Mouse (Mus musculus) 416B (cell line): ENCODE results near the gene Slc25a16.
"Not testable (repeated sequence)": the region's sequence is repeated elsewhere in the genome, so short reads cannot be mapped to it uniquely, and the experiment has no call there.

Experiments
- DNase-seq: peaks from one replicate; pipeline ENCODE4 v3.0.0; 2011; ENCODE audit warnings: low read depth

Gene Slc25a16

GRCm38 (mm10) chr10:62902829-62903228 lies 17.6 kb upstream of the Slc25a16 start:
- DNase-seq, result no peak

DNA sequence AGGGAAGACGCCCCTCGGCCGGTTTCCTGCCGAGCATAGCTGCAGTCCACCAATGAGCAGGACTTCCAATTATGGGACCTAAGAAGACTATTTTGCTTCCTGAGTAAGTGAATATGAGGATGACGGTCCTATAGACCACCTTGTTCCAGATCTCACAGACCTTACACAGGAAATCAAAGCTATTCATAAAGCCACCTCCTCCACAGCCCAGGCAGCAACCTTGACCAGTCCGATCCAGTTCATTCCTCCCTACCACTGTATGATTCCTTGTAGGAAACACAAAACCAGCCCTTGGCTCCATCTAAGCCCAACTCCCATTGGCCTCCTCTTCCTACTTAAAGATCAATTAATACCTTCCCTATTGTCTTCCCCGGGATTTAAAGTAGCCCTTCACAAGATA lies 14.1 kb upstream of the Slc25a16 start:
- no peak for DNase-seq

- DNase-seq, result not testable (repeated sequence)
These were observed 11.5 kb upstream of the Slc25a16 start, which contains the start of gene Tet1 for GRCm38 (mm10) chr10:62908896-62909295. Gene Tet1 (minus strand): TSS chr10:62908996.

DNA sequence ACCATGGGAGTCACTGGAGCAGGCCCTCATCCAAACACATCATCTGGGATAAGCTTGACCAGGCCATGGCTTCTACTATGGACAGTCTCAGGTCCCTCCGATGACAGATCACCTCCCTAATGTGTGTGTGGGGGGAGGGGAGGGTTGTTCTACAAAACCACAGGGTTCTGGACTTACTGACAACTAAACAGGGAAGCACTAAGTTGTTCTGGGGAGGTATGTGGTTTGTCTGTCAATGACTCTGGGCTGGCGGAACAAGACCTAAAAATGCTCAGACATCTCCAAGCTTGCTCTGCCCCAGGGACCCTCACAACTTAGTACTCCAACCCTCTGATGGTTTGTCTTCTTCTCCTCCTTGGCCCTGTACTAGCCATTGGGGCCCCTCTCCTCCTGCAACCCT lies 9.3 kb upstream of the Slc25a16 start:
- no peak for DNase-seq

GRCm38 (mm10) chr10:62918985-62919384 lies 1.4 kb upstream of the Slc25a16 start:
- DNase-seq, result peak; percentile 36

GRCm38 (mm10) chr10:62920766-62921156 lies 328 bp downstream of the Slc25a16 start:
- DNase-seq, result no peak

DNA sequence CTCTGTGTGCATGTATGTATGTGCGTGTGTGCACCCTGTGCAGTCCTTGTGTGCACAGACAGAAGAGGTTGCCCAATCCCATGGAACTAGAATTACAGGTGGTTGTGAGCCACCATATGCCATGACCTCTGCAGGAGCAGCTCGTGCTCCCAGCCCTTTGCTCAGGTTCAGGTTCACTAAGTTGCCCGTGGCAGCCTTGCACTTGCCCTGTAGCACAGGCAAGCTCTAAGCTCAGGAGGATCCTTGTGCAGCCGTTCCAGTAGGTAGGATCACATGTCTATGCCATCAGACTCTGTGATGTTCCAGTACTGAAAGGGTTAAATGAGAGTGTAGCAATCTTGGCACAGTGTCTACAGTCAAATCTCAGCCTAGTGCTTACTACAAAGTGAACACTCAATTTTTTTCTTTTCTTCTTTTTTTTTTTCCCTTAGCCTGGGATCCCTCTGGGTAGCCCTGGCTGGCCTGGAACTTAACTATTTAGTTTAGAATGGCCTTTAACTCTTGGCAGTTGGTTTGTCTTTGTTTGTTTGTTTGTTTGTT lies 3.7 kb downstream of the Slc25a16 start:
- DNase-seq, result no peak

GRCm38 (mm10) chr10:62932381-62932780 lies 11.9 kb downstream of the Slc25a16 start:
- DNase-seq, result peak; percentile 31

DNA sequence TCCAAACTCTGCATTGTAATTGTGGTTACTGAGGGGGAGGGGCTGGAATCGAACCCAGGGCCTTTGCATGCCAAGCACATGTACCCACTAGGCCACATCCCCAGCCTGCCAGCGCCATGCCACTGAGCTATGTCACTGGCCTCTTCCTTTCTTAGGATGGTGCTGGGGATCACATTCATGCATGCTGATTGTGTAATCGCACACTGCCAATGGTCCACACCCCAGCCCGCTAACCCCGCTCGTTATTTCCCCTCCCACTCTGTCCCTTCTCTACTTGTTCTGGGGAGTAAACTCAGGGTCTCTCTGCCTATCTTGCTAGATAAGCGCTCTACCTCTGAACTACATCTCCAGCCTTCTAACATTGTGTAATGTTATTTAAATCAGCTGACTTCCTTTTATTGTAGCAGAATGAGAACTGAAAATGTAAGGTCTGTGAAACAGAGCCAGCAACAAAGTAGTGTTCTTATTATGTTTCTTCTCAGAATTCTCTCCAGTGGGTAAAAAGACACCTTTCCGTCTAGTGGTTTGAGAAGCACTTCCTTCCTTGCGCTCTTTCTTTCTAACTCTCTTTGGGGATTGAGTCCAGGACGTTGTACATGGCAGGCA lies 24.6 kb downstream of the Slc25a16 start:
- peak; percentile 62 for DNase-seq

DNA sequence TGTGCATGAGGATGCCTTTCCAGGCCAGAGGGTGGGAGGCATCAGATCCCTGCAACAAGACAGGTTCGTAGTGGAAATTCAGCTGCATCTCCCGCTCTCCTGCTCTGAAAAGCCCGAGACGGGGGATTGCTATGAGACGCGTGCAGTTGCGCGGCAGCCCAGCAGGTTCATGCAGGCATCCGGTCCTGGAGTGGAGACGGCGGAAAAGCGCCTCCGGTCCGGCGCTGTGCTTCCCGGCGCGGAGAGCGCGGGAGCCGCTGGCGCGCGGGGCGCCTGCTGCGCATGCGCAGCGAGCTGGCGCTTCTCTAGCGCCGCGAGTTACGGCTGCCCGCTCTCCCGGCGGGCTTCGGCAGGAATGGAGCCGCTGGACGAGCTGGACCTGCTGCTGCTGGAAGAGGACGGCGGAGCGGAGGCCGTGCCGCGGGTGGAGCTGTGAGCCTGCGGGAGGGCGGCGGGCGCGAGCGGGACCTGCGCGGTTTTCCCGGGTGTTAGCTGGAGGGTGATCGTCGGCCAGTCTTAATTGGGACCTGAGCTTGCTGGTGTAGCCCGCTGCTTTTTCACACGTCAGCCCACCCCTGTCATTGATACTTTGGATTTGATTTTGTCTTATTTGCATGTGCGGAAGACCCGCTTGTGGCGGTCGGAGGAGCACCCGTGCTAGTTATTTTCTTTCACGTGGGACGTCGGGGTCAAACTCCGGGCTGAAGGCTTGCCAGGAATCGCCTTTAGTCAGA lies 26.5 kb downstream of the Slc25a16 start, which contains the start of gene Dna2:
Gene Dna2, plus strand, starts transcription at position 289 of the 734 bp plus-strand sequence.
- peak; percentile 83 for DNase-seq

DNA sequence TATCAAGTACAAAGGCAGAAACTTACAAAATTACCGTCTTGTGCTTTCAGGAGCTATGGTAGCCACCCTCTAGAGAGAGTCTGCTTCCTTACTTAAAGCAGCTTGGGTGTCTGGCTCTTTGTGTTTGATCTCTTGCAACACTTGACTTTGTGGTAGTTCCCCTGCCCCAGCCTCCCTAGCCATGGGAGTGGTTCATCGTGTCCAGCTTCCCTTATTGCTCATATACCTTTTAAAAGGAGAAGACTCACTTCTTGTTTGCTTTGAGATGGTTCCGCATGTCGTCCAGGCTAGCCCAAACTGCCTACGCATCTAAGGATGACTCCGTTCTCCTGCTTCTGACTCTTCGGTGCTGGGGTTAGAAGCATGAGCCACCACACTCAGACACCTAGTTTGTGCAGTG lies 28.1 kb downstream of the Slc25a16 start:
- peak; percentile 70 for DNase-seq

DNA sequence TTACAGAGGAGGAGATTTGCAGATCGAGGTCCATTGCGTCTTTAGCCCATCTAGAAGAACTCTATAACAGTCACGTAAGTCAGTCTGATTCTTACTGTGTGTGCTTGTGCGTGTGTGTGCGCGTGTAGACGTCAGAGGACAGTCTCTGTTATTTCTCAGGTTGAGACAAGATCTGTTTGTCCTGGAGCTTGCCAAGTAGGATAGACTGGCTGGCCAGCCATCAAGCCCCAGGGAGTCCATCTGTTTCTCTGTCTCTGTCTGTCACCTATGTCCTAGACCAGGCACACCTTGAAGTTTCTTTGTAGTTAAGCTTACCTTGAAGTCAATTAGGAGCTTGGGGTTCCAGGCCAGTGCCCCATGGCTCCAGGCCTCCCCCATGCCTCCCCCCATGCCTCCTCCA lies 43.5 kb downstream of the Slc25a16 start:
- no peak for DNase-seq

- no peak for DNase-seq
These were observed 45.4 kb downstream of the Slc25a16 start for GRCm38 (mm10) chr10:62965796-62966195.

- no peak for DNase-seq
These were observed 45.9 kb downstream of the Slc25a16 start for GRCm38 (mm10) chr10:62966291-62966690.

DNA sequence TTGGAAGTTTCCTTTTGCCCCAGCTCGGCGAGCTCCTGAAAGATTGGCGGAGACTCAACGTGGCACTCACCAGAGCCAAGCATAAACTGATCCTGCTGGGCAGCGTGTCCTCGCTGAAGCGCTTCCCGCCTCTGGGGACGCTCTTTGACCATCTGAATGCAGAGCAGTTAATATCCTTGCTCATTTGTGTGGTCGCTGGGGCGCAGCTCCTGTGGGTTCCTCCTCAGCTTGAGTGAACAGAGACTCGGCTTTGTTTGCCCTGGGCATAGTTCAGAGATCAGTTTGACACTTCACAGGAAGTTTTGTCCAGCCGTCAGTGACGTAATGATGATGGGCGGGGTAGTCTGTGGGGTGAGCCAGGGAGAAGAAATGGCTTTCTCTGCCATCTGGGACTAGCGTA lies 51.4 kb downstream of the Slc25a16 start:
- DNase-seq, result no peak

DNA sequence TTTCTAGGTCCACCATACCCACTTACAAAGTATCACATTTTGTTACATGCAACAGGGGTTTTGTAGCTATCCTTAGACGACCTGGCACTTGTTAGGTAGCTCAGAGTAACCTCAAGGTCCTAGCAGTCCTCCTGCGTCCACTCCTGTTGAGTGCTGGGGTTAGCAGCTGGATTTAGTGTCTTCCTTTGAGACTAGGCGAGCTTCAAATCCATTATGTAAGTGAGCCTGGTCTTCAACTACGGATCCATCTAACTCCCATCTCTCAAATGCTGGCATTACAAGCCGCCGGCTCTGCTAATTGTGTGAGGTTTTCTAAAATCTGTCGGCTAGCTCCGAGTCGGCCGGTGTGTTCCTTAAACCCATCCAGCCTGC lies 59.2 kb downstream of the Slc25a16 start:
- DNase-seq, result peak; percentile 10

- peak; percentile 55 for DNase-seq
These were observed 59.9 kb downstream of the Slc25a16 start, which contains the start of gene Rufy2 for GRCm38 (mm10) chr10:62980039-62980954. Gene Rufy2 (plus strand): TSS chr10:62980223.

GRCm38 (mm10) chr10:62984072-62984471 lies 63.6 kb downstream of the Slc25a16 start:
- no peak for DNase-seq

GRCm38 (mm10) chr10:62984495-62984894 lies 64.1 kb downstream of the Slc25a16 start:
- no peak for DNase-seq

GRCm38 (mm10) chr10:62987341-62987740 lies 66.9 kb downstream of the Slc25a16 start:
- peak; percentile 50 for DNase-seq

- no peak for DNase-seq
These were observed 70.2 kb downstream of the Slc25a16 start for GRCm38 (mm10) chr10:62990636-62991035.

GRCm38 (mm10) chr10:62993991-62994390 lies 73.6 kb downstream of the Slc25a16 start:
- DNase-seq, result no peak
